Mouse (Mus musculus): Measurements from ENCODE around the gene Sh3bgrl3.
A peak's percentile ranks its signal among the peaks of the same experiment; 100 is the strongest.

Sh3bgrl3 gene

DNA sequence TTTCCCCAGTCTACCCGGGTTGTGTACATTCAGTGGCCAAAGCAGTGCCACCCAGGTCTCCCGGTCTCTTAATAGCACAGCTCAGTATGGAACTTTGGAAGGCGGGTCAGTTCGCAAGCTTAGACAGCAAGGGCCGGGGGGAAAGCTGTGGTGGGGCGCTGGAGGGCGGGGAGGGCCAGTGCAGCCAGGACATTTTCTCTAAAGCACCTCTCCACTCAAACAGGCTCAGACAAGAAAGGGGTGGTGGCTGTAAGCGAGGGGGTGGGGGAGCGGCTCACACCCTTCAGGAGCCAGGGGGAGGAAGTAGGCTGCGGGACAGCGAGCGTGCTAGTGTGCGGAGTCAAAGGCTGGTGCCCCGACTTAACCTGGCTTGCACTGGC, 384 bp upstream of the Sh3bgrl3 start:
- no peak for DNase-seq (ENCODE audit: low spot score in 2 of 2)

- peak in 1 of 2 experiments; percentile 35 for DNase-seq (ENCODE audit: low spot score in 2 of 2)
These were observed 796 bp downstream of the Sh3bgrl3 start for GRCm38 (mm10) chr4:134127793-134128192.

DNA sequence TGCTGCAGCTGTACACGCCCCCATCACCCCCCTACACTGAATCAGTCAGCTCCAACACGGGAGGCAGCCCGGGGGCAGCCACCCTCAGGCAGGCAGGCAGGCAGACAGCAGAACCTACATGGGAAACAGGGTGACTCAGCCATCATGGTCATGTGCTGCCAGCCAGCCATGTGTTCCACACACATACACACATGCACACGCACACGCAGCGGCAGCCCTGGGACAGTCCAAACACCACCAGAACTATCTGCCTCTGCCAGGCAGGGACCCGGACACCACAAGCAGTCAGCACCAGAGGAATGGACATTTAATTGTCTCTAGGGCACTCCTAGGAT, 1.5 kb downstream of the Sh3bgrl3 start:
- peak; percentile 78 to 79 for DNase-seq (ENCODE audit: low spot score in 2 of 2)

DNA sequence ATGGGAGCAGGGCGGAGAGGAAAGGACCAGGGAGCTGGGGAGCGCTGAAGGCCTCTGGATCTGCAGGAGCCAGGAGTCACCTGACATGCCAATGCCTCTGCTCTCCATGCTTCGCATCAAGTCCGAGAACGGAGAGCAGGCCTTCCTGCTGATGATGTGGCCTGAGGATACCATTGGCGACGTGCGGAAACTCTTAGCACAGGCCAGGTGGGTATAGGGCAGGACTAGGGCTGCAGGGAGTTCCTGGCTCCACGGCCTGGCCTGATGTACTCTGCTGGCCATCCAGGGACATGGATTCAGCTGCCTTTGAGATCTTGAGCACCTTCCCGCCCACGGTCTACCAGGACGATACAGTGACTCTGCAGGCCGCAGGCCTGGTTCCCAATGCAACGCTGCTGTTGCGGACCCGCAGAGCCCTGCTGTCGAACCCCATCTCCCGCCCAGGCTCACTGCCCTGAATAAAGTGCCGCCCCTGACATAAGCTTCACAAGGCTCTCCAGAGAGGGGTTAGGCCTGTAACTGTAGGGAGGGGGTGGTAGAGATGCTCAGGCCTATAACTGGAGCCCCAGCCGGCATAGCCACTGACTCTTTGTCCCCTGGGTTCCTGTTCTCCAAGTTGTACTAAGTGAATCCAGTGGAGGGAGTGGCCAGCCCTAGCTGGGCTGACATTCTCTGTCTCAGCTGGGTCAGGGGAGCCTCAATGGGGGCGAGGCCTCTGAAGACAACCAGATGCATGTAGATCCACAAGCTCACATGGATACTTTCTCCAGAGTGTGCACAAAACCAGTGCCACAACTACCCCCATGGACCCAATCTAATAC, 2.1 kb downstream of the Sh3bgrl3 start:
- DNase-seq (ENCODE audit: low spot score in 2 of 2): no peak

GRCm38 (mm10) chr4:134125383-134126060, 3.1 kb downstream of the Sh3bgrl3 start:
- no peak for DNase-seq (ENCODE audit: low spot score in 2 of 2)

DNA sequence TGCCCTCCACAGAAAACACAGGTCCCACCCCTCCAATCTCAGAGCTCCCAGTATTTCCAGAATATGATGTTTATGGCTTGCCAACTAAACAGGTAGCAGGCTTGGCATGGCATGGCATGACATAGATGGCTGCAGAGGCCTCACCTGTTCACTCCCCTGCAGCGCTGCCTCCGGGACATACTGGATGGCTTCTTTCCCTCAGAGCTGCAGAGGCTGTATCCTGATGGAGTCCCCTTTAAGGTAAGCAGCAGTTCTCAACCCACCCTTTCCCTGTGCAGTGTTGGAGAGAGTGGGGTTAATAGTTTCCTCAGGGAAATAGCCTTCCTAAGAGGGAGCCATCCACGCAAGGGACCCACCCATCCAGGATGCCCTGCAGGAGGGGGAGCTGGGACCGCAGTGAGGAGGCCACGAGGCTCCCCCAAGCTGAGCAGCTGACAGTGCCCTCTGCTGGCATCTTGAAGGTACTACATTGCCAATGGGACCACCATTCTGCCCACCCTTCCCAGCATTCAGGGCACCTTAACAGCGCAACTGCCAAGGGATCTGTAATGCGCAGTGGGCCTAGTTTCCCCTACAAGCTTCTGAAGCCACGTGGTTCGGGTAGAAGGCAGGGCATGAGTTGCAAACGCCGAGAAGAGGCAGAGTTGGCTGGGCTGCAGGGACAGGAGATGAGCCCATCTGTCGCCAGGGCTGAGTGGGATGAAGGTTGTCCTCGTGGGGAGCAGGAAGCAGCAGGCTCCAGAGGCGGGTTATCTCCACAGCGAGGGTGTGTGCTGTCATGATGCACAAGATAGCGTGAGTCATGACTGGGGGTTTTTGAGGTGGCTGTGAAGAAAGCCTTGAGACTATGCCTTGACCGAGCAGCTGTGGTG, 4.7 kb downstream of the Sh3bgrl3 start:
- DNase-seq (ENCODE audit: low spot score in 2 of 2): peak; percentile 86 to 93

DNA sequence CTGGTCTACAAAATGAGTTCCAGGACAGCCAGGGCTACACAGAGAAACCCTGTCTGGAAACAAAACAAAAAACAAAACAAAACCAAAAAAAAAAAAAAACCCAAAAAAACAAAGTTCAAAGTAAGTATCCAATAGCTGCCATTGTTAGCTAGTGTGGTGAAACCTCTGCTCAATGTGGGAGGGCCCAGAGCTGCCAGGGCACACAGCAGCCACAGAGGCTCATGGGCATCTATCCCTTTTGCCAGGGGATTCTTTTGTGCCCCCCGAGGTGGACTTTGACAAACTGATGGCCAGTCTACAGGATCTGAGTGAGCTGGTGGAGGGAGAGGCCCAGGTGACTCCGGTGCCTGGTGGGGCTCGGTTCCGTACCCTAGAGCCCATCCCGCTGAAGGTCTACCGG, 5.4 kb downstream of the Sh3bgrl3 start:
- no peak for DNase-seq (ENCODE audit: low spot score in 2 of 2)

GRCm38 (mm10) chr4:134122281-134122680, 6.3 kb downstream of the Sh3bgrl3 start:
- DNase-seq (ENCODE audit: low spot score in 2 of 2): no peak

DNA sequence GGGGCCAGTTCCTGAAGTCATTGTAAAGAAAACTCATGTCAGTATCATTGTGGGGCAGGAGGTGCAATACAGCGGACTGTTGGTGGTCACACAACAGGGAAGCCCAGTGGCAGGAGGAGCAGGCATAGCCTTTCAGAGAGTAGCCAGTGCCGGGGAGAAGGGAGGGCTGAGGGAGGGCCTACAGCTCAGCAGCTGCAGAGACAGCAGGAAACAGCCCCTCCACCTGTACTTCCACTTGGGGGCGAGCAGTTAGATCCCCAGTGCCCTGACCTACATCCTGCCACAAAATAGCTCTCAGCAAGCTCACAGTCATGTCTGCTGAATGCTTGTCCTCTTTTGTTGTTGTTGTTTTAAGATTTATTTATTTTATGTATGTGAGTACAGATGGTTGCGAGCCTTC, 7.0 kb downstream of the Sh3bgrl3 start:
- DNase-seq (ENCODE audit: low spot score in 2 of 2): no peak

- DNase-seq (ENCODE audit: low spot score in 2 of 2): no peak
These were observed 7.7 kb downstream of the Sh3bgrl3 start for GRCm38 (mm10) chr4:134120916-134121315.

DNA sequence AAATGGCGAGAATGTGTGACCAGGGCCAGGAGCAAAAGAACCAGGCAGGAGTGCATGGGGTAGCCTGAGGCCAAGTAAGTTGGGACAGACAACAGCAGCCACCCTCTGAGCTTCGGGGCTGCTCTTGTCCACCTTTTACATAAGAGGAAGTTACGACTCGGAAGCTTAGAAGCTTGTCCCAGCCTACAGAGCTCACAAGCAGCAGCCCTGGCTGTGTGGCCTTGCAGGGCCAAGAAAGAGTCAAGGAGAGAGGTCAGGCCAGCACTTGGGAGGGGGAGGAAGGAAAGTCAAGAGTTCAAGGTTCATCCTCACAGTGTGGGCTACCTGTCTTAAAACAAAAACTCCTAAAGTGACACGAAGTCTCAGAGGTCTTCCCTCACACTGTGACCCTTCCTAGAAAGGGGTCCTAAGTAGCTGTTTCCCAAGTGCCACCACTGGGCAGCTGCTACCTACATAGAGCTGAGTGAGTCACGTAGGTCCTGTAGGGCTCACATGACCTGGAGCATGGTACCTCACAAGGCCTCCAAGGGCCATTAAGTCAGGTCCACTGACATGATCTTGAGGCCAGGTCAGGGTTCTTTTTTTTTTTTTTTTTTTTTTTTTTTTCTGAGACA, 8.3 kb downstream of the Sh3bgrl3 start:
- no peak for DNase-seq (ENCODE audit: low spot score in 2 of 2)

- DNase-seq (ENCODE audit: low spot score in 2 of 2): no peak
These were observed 8.9 kb downstream of the Sh3bgrl3 start for GRCm38 (mm10) chr4:134119644-134120043.

GRCm38 (mm10) chr4:134119042-134119441, 9.5 kb downstream of the Sh3bgrl3 start:
- no peak for DNase-seq (ENCODE audit: low spot score in 2 of 2)

DNA sequence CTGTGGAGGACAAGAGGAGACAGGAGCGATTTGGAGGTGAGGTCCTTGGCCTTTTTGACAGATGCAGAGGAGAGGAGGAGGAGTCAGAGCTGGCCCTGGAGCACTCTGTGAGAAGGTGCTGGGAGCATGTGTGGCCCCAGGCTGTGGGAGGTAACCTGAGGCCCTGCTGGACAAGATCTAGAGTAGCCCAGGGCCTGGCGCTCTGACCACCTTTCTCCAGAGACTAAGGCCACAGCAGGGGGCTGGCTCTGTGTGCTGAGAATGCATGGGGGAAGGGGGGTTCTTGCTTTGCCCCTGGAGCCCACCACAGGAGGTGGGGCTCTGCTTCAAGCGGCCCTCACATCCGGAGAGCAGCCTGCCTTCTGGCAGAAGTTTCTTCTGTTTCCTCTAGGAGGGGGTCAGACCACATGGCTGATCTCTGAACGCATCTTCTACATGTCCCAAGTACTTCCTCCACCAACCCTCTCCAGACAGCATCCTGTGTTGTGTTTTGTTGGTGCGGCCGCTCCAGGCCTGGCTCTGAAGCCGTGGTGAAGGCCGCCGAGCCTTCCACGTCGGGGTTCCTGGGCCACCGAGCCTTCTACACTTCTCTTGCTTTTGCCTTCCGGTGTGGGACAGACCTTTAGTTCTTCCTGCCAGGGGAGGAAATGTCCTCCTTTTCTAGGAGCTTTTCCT, 10.3 kb downstream of the Sh3bgrl3 start:
- no peak for DNase-seq (ENCODE audit: low spot score in 2 of 2)

DNA sequence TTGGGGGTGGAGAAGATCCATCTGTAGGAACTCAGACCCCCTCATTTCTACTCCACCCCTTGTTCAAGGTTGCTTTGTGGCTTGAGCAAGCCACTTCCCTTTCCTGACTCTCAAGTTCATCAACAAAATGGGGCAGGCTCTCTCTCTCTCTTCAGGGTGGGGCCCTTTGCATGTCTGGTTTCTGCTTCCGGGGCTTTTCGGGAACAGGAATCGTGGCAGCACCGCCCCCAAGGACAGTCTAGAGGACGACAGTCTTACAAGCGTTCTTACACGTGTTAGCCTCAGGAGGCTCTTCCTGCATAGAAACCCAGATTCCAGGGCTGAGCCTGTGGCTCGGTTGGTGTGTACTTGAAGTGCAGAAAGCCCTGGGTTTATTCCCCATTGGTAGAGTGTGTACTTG, 11.6 kb downstream of the Sh3bgrl3 start:
- DNase-seq (ENCODE audit: low spot score in 2 of 2): no peak

DNA sequence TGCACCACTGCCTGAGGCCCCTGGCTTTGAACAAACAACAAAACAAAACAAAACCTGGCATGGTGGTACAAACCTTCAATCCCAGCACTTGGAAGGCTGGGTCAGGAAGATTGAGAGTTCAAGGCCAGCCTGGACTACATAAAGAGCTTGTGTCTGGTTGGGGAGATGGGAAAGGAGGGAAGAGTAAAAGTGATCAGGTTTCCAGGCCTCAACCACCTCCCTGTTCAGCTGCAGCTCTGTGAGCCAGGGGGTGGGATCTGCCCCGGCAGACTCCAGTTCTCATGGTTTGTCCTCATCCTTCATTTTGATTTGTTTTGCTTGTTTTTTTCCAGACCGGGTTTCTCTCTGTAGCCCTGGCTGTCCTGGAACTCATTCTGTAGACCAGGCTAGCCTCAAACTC, 12.1 kb downstream of the Sh3bgrl3 start:
- no peak for DNase-seq (ENCODE audit: low spot score in 2 of 2)

- DNase-seq (ENCODE audit: low spot score in 2 of 2): no peak
These were observed 13.1 kb downstream of the Sh3bgrl3 start for GRCm38 (mm10) chr4:134115215-134116144.

GRCm38 (mm10) chr4:134114038-134114437, 14.6 kb downstream of the Sh3bgrl3 start:
- DNase-seq (ENCODE audit: low spot score in 2 of 2): no peak

DNA sequence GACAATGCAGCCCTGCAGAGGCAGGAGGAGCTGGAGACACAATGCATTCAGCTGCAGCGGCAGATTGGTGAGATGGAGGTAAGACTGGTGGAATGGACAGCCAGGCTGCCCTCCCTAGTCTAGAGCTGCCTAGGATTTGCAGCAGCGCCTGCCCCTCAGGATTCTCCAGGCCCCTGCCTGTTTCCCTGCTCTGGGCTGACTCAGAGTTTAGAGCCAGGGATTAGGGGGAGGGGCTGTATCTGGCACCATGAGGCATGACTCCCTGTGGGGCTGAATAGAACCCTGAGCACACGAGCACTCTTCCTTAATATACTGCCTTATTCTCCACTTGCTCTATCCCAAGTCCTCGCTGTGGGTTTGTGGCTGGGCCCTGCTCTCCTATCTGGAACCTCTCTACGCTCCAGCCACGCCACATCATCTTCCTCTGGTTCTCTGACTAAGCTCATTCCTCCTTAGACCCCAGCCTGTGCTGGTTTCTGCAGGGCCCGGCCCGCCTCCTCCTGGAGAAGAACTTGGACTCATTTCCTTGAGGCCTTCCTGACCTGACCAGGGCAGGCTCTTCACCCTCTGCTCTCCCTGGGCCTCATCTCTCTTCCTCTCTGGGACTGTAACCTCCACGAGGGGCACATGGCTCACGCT, 15.1 kb downstream of the Sh3bgrl3 start:
- DNase-seq (ENCODE audit: low spot score in 2 of 2): no peak

DNA sequence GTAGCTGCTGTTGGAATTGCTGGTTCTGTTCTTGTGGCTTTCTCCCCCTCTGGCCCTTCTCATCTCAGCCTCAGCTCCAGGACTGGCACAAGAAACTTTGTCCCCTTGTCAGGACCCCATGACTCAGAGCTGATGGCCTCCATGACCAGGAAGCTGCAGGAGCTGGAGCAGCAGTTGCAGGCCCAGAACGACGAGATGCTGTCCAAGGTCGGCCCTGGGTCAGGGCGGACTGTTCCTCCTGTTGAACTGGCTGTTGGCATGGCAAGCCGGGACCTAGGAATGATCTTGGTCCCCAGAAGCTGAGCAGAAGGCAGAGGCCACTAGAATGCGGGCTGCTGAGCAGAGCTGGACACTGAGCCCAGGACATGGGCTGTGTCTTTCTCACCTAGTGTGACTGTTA, 16.2 kb downstream of the Sh3bgrl3 start:
- no peak for DNase-seq (ENCODE audit: low spot score in 2 of 2)

All from left cerebral cortex, adult 9 months (tissue).